Mouse (Mus musculus): ENCODE measurements around the gene Cd276. TPM values are rescaled to one million over a fixed set of nuclear protein-coding genes. Genes with fewer than 3 reads are reported as not detected.
"Not testable (repeated sequence)": the region's sequence is repeated elsewhere in the genome, so short reads cannot be mapped to it uniquely, and the experiment has no call there.

Gene Cd276
- polyA plus RNA-seq, 1 experiment from 2014 or later, result 56.4 TPM

- Histone ChIP-seq H3K9ac (replicated peaks) (no peak overlapping the region), H3K4me1 (replicated peaks) (no peaks in the 10 kb centered on the region), H3K4me2 (no peak overlapping the region), H3K36me3 (no peaks in the 10 kb centered on the region), H3K27me3 (no peaks in the 10 kb centered on the region), H3K4me3 (replicated peaks) (no peak overlapping the region), H3K9me3 (peaks cover 5% of the 10 kb centered on the region; the same call in 1 of the 2 replicates), H3K27ac (no peak overlapping the region)
- no peak for ATAC-seq (ENCODE audit: insufficient number of reproducible peaks, insufficient read depth, low FRiP score, low TSS enrichment, low read depth)
- 92% methylated on average over 1 of the region's 1 CpGs for WGBS
These were observed 15.8 kb upstream of the Cd276 start for GRCm38 (mm10) chr9:58571001-58571400.

- H3K27ac ChIP-seq, result no peak overlapping the region
- H3K9ac ChIP-seq (replicated peaks), result no peak overlapping the region
These were observed 12.4 kb upstream of the Cd276 start for GRCm38 (mm10) chr9:58567682-58568081.

GRCm38 (mm10) chr9:58565945-58566344, 10.7 kb upstream of the Cd276 start:
- not testable (repeated sequence) for ATAC-seq (ENCODE audit: insufficient number of reproducible peaks, insufficient read depth, low FRiP score, low TSS enrichment, low read depth); H3K27me3 ChIP-seq; H3K9me3 ChIP-seq; H3K9ac ChIP-seq (replicated peaks); H3K36me3 ChIP-seq; H3K4me1 ChIP-seq (replicated peaks); H3K4me2 ChIP-seq; H3K27ac ChIP-seq; H3K4me3 ChIP-seq (replicated peaks)
- 81% methylated on average over 3 of the region's 3 CpGs for WGBS

More at GRCm38 (mm10) chr9:58567682-58568081, 12.4 kb upstream of the Cd276 start:
- Histone ChIP-seq H3K4me1 (replicated peaks) (no peaks in the 10 kb centered on the region), H3K4me3 (replicated peaks) (no peak overlapping the region), H3K9me3 (peaks cover 5% of the 10 kb centered on the region; the same call in 1 of the 2 replicates), H3K27me3 (no peaks in the 10 kb centered on the region), H3K4me2 (no peak overlapping the region), H3K36me3 (no peaks in the 10 kb centered on the region)
- ATAC-seq (ENCODE audit: insufficient number of reproducible peaks, insufficient read depth, low FRiP score, low TSS enrichment, low read depth), result no peak

GRCm38 (mm10) chr9:58560211-58560610, 5.0 kb upstream of the Cd276 start:
- 65% methylated on average over 3 of the region's 3 CpGs for WGBS
- ATAC-seq (ENCODE audit: insufficient number of reproducible peaks, insufficient read depth, low FRiP score, low TSS enrichment, low read depth), result no peak
- Histone ChIP-seq H3K9ac (replicated peaks) (no peak overlapping the region), H3K36me3 (no peaks in the 10 kb centered on the region), H3K4me2 (no peak overlapping the region), H3K9me3 (no peaks in the 10 kb centered on the region), H3K27ac (no peak overlapping the region), H3K4me1 (replicated peaks) (peaks cover 13% of the 10 kb centered on the region), H3K27me3 (no peaks in the 10 kb centered on the region), H3K4me3 (replicated peaks) (no peak overlapping the region)

GRCm38 (mm10) chr9:58557457-58558455, 2.5 kb upstream of the Cd276 start:
- WGBS, result 79% methylated on average over 3 of the region's 3 CpGs
- H3K27me3 ChIP-seq, result no peaks in the 10 kb centered on the region
- no peaks in the 10 kb centered on the region for H3K9me3 ChIP-seq
- no peak overlapping the region for H3K27ac ChIP-seq
- ATAC-seq (ENCODE audit: insufficient number of reproducible peaks, insufficient read depth, low FRiP score, low TSS enrichment, low read depth), result no peak
- no peak overlapping the region for H3K9ac ChIP-seq (replicated peaks)
- H3K4me1 ChIP-seq (replicated peaks), result peaks cover 24% of the 10 kb centered on the region
- no peak overlapping the region for H3K4me2 ChIP-seq
- no peaks in the 10 kb centered on the region for H3K36me3 ChIP-seq
- no peak overlapping the region for H3K4me3 ChIP-seq (replicated peaks)

GRCm38 (mm10) chr9:58556627-58557026, 1.4 kb upstream of the Cd276 start:
- Histone ChIP-seq H3K4me1 (replicated peaks) (peaks cover 24% of the 10 kb centered on the region), H3K4me2 (no peak overlapping the region), H3K27me3 (no peaks in the 10 kb centered on the region), H3K4me3 (replicated peaks) (no peak overlapping the region), H3K36me3 (0 out of 2 replicates have a peak, but pooled peaks cover 5% of the 10 kb centered on the region), H3K27ac (no peak overlapping the region), H3K9ac (replicated peaks) (no peak overlapping the region), H3K9me3 (no peaks in the 10 kb centered on the region)
- 68% methylated on average over 7 of the region's 7 CpGs for WGBS
- ATAC-seq (ENCODE audit: insufficient number of reproducible peaks, insufficient read depth, low FRiP score, low TSS enrichment, low read depth), result no peak

- Histone ChIP-seq H3K4me1 (replicated peaks) (peaks cover 24% of the 10 kb centered on the region), H3K4me3 (replicated peaks) (peak overlapping the region; percentile 91), H3K27me3 (no peaks in the 10 kb centered on the region), H3K9me3 (no peaks in the 10 kb centered on the region), H3K27ac (peak overlapping the region; percentile 97), H3K9ac (replicated peaks) (peak overlapping the region; percentile 96), H3K36me3 (0 out of 2 replicates have a peak, but pooled peaks cover 5% of the 10 kb centered on the region), H3K4me2 (peak overlapping the region; percentile 80)
- ATAC-seq (ENCODE audit: insufficient number of reproducible peaks, insufficient read depth, low FRiP score, low TSS enrichment, low read depth), result no peak
- WGBS, result 23% methylated on average over 9 of the region's 9 CpGs
These were observed 613 bp upstream of the Cd276 start for GRCm38 (mm10) chr9:58555685-58556414.

- Histone ChIP-seq H3K27me3 (no peaks in the 10 kb centered on the region), H3K4me3 (replicated peaks) (peak overlapping the region; percentile 91), H3K4me1 (replicated peaks) (peaks cover 30% of the 10 kb centered on the region), H3K9me3 (no peaks in the 10 kb centered on the region), H3K27ac (peak overlapping the region; percentile 97), H3K36me3 (peaks cover 8% of the 10 kb centered on the region), H3K4me2 (peak overlapping the region; percentile 80), H3K9ac (replicated peaks) (peak overlapping the region; percentile 96)
- ATAC-seq (ENCODE audit: insufficient number of reproducible peaks, insufficient read depth, low FRiP score, low TSS enrichment, low read depth), result peak; percentile 35; the same call in 1 of the 2 replicates
- WGBS, result 10% methylated on average over 23 of the region's 23 CpGs
These were observed 955 bp downstream of the Cd276 start for GRCm38 (mm10) chr9:58554056-58554907.

- Histone ChIP-seq H3K4me2 (no peak overlapping the region), H3K9ac (replicated peaks) (no peak overlapping the region), H3K36me3 (peaks cover 8% of the 10 kb centered on the region), H3K4me1 (replicated peaks) (peaks cover 36% of the 10 kb centered on the region), H3K27me3 (no peaks in the 10 kb centered on the region), H3K27ac (no peak overlapping the region), H3K9me3 (no peaks in the 10 kb centered on the region), H3K4me3 (replicated peaks) (no peak overlapping the region)
- WGBS, result 83% methylated on average over 9 of the region's 9 CpGs
- no peak for ATAC-seq (ENCODE audit: insufficient number of reproducible peaks, insufficient read depth, low FRiP score, low TSS enrichment, low read depth)
These were observed 3.2 kb downstream of the Cd276 start for GRCm38 (mm10) chr9:58552083-58552482.

GRCm38 (mm10) chr9:58550928-58551327, 4.3 kb downstream of the Cd276 start:
- H3K4me3 ChIP-seq (replicated peaks), result no peak overlapping the region
- ATAC-seq (ENCODE audit: insufficient number of reproducible peaks, insufficient read depth, low FRiP score, low TSS enrichment, low read depth), result no peak
- H3K27ac ChIP-seq, result no peak overlapping the region
- no peak overlapping the region for H3K4me2 ChIP-seq
- H3K4me1 ChIP-seq (replicated peaks), result peaks cover 28% of the 10 kb centered on the region
- no peaks in the 10 kb centered on the region for H3K9me3 ChIP-seq
- WGBS, result 90% methylated on average over 6 of the region's 6 CpGs
- H3K9ac ChIP-seq (replicated peaks), result no peak overlapping the region
- peaks cover 8% of the 10 kb centered on the region for H3K36me3 ChIP-seq
- no peaks in the 10 kb centered on the region for H3K27me3 ChIP-seq
